Mouse (Mus musculus) testis, adult 2 months (tissue): Measurements from ENCODE around the gene Opa1. TPM values are rescaled to one million over a fixed set of nuclear protein-coding genes. Genes with fewer than 3 reads are reported as not detected.

Experiments used
- H3K27ac ChIP-seq: fragments of 200-500 bp; 2 replicates; pipeline ENCODE4 v1.5.1; 2012; ENCODE audit warnings: low read depth, low read length; ENCODE audit not compliant: control insufficient read depth, insufficient read depth
- H3K27me3 ChIP-seq: fragments of 200-500 bp; 2 replicates; pipeline ENCODE4 v1.6.1; 2012; ENCODE audit warnings: mild to moderate bottlenecking, low read length, moderate library complexity; ENCODE audit not compliant: control insufficient read depth, insufficient read depth
- H3K36me3 ChIP-seq: fragments of 200-500 bp; 2 replicates; pipeline ENCODE4 v1.6.1; 2012; ENCODE audit warnings: mild to moderate bottlenecking, low read length; ENCODE audit not compliant: control insufficient read depth, insufficient read depth
- H3K4me1 ChIP-seq: fragments of 200-500 bp; 2 replicates; pipeline ENCODE4 v1.6.1; 2012; ENCODE audit warnings: low read length; ENCODE audit not compliant: control insufficient read depth, insufficient read depth
- H3K4me3 ChIP-seq: fragments of 200-500 bp; 2 replicates; pipeline ENCODE4 v1.5.1; 2012; ENCODE audit warnings: low read depth, mild to moderate bottlenecking, low read length, moderate library complexity, mixed read lengths; ENCODE audit not compliant: control insufficient read depth
- CTCF ChIP-seq: fragments of 200-500 bp; IDR thresholded peaks from 2 replicates; pipeline ENCODE4 v1.5.1; 2012; ENCODE audit warnings: low read depth, mild to moderate bottlenecking, inconsistent platforms, low read length, moderate library complexity; ENCODE audit not compliant: control insufficient read depth, insufficient read depth, insufficient replicate concordance
- POLR2A ChIP-seq: fragments of 200-500 bp; IDR thresholded peaks from 2 replicates; pipeline ENCODE4 v1.6.1; 2012; ENCODE audit warnings: low read depth, mild to moderate bottlenecking, inconsistent platforms, low read length, moderate library complexity; ENCODE audit not compliant: control insufficient read depth
- polyA plus RNA-seq: library from polyadenylated mRNA; depleted of rRNA; stranded (reverse); fragments of >200 nt; gene quantifications from 2 replicates; pipeline ENCODE4 v1.2.3, GENCODE M21; 2012

Opa1 gene
- polyA plus RNA-seq, 1 experiment = 7.9 TPM

- Histone ChIP-seq H3K4me1 (peaks cover 9% of the 10 kb centered on the region), H3K27ac (no peak overlapping the region), H3K36me3 (no peaks in the 10 kb centered on the region), H3K4me3 (peak overlapping the region; percentile 23), H3K27me3 (no peaks in the 10 kb centered on the region)
- TF ChIP-seq POLR2A (0 out of 2 replicates have a peak, but pooled peaks have one; percentile 23), CTCF (no peak)
Observed at GRCm38 (mm10) chr16:29682555-29683431, 103.7 kb downstream of the Opa1 start.

DNA sequence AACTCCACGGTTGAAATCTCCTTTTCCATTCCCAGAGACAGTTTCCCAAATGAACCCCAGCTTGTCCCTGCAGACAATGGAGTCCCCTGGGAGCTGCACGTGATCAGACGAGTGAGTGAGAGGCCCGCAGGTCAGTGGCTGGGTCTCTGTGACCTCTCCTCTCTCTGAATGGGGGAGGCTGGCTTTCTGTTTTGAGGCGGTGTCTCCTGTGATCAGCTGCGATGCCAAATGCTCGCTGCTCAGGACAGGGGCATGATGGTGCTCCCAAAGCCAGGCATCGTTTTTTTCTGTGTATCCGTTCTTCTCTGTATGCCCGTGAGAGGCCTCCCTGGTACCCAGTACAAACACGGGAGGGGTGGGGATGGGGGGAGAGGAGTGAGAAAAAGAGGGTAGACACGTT lies 104.4 kb downstream of the Opa1 start:
- Histone ChIP-seq H3K4me3 (no peak overlapping the region), H3K27me3 (no peaks in the 10 kb centered on the region)

GRCm38 (mm10) chr16:29684111-29684510 lies 105.0 kb downstream of the Opa1 start:
- no peak overlapping the region for H3K4me3 ChIP-seq
- H3K4me1 ChIP-seq = peaks cover 9% of the 10 kb centered on the region
- no peak overlapping the region for H3K27ac ChIP-seq
- H3K36me3 ChIP-seq = no peaks in the 10 kb centered on the region
- no peaks in the 10 kb centered on the region for H3K27me3 ChIP-seq
- TF ChIP-seq POLR2A (no peak), CTCF (no peak)

More for the DNA sequence above, 104.4 kb downstream of the Opa1 start:
- Histone ChIP-seq H3K27ac (no peak overlapping the region), H3K4me1 (peaks cover 9% of the 10 kb centered on the region), H3K36me3 (no peaks in the 10 kb centered on the region)
- TF ChIP-seq POLR2A (no peak), CTCF (no peak)

DNA sequence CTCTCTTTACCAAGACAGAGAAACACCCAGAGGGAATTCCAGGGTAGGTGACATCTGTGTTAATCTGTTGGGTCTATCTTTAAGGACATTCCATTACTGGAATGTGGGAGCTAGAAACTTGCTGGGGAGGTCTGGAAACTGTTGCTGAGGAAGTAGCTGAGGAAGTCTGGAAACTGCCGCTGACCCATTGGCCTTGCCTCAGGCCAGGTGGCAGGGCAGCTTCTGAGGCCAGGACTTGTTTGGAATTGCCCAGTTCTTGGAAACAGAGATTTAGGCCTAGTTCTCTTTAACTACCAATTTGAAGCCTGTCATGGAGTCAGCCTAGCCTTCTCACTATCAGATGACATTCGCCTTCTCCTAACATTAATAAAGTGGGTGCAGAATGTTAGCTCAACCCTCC lies 105.5 kb downstream of the Opa1 start:
- no peak overlapping the region for H3K27ac ChIP-seq
- H3K4me1 ChIP-seq = peaks cover 9% of the 10 kb centered on the region
- no peaks in the 10 kb centered on the region for H3K27me3 ChIP-seq
- H3K4me3 ChIP-seq = no peak overlapping the region
- no peaks in the 10 kb centered on the region for H3K36me3 ChIP-seq
- TF ChIP-seq CTCF (no peak), POLR2A (no peak)

DNA sequence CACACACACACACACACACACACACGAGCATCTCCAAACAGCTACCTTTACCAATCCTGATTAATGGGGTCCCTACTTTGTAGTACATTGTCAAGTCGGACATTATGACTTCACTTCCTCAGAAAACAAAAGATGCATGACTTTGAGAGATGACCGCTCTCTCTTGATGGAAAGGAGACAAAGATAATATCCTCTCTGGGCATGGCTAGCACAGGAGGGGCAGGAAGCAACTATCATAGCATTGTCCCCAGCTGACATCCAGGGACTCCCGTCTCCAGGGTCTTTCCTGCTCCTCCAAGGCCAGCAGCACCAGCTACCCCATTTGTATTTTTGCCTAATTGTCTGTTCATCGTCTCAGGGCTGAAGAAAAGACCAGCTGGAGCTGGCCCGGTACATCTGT lies 107.0 kb downstream of the Opa1 start:
- Histone ChIP-seq H3K27me3 (no peaks in the 10 kb centered on the region), H3K4me3 (no peak overlapping the region), H3K27ac (no peak overlapping the region), H3K4me1 (peaks cover 9% of the 10 kb centered on the region), H3K36me3 (no peaks in the 10 kb centered on the region)
- no peak for TF ChIP-seq CTCF

- Histone ChIP-seq H3K27ac (no peak overlapping the region), H3K4me1 (no peaks in the 10 kb centered on the region), H3K4me3 (no peak overlapping the region), H3K27me3 (no peaks in the 10 kb centered on the region), H3K36me3 (no peaks in the 10 kb centered on the region)
- no peak for TF ChIP-seq POLR2A
- no peak for TF ChIP-seq CTCF
Observed at GRCm38 (mm10) chr16:29687987-29688885, 109.1 kb downstream of the Opa1 start.

DNA sequence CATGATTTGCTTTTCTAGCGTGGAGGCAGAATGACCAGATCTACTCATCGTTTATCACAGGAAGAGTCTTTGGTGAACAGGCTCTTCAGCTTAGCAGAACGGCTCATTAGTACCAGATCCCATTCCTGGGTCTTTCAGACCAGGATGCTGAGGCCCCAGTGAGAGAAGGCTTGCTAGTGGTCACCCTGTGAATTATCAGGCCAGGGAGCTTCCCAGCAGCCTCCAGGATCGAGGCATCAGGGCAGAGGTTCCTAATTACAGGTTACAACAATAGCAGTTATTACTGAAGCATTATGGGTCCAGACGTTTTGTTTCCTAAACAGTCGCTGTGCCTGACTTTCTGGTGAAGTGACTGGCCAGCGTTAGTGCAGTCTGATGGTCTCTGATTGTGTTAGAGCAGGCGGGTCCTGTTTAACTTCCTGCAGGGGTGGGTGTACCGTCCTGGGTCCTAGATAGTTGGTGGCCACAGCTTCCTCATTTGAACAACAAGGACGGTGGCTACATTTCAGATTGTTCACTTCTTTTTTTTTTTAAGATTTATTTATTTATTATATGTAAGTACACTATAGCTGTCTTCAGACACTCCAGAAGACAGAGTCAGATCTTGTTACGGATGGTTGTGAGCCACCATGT lies 110.2 kb downstream of the Opa1 start:
- no peaks in the 10 kb centered on the region for H3K27me3 ChIP-seq
- TF ChIP-seq POLR2A (no peak), CTCF (no peak)
- H3K27ac ChIP-seq = no peak overlapping the region
- no peaks in the 10 kb centered on the region for H3K4me1 ChIP-seq
- no peak overlapping the region for H3K4me3 ChIP-seq
- no peaks in the 10 kb centered on the region for H3K36me3 ChIP-seq
